Mouse (Mus musculus) hindbrain, embryonic 13.5 days (tissue): ENCODE results near the gene Gm39653. TPM values are rescaled to one million over a fixed set of nuclear protein-coding genes. Genes with fewer than 3 reads are reported as not detected.
A peak's percentile ranks its signal among the peaks of the same experiment; 100 is the strongest.
"Not testable (repeated sequence)": the region's sequence is repeated elsewhere in the genome, so short reads cannot be mapped to it uniquely, and the experiment has no call there.

Source experiments
- ATAC-seq: fragments of 200-750 bp; cut with Nextera tagmentation; 2 replicates; pipeline ENCODE4 v1.8.0; 2017; ENCODE audit warnings: moderate TSS enrichment; ENCODE audit not compliant: low FRiP score
- H3K27ac ChIP-seq: fragments of 300-500 bp; sonication (generic); 2 replicates; pipeline ENCODE4 v1.5.1; 2015; ENCODE audit warnings: inconsistent platforms, mild to moderate bottlenecking, moderate library complexity
- H3K27me3 ChIP-seq: fragments of 300-500 bp; sonication (generic); 2 replicates; pipeline ENCODE4 v1.6.1; 2015; ENCODE audit warnings: mild to moderate bottlenecking, inconsistent platforms
- H3K36me3 ChIP-seq: fragments of 300-500 bp; sonication (generic); 2 replicates; pipeline ENCODE4 v1.6.1; 2015; ENCODE audit warnings: mild to moderate bottlenecking, inconsistent platforms
- H3K4me1 ChIP-seq: fragments of 300-500 bp; sonication (generic); replicated peaks from 2 replicates; pipeline ENCODE4 v1.6.1; 2015; ENCODE audit warnings: inconsistent platforms
- H3K4me2 ChIP-seq: fragments of 300-500 bp; sonication (generic); 2 replicates; pipeline ENCODE4 v1.6.1; 2015; ENCODE audit warnings: inconsistent platforms, mild to moderate bottlenecking, moderate library complexity
- H3K4me3 ChIP-seq: fragments of 300-500 bp; sonication (generic); 2 replicates; pipeline ENCODE4 v1.5.1; 2015; ENCODE audit warnings: mild to moderate bottlenecking, inconsistent platforms
- H3K9ac ChIP-seq: fragments of 300-500 bp; sonication (generic); 2 replicates; pipeline ENCODE4 v1.6.1; 2015; ENCODE audit warnings: mild to moderate bottlenecking, inconsistent platforms
- H3K9me3 ChIP-seq: fragments of 300-500 bp; sonication (generic); 2 replicates; pipeline ENCODE4 v1.6.1; 2016; ENCODE audit warnings: inconsistent platforms
- WGBS: fragments of 180-500 bp; shearing (Covaris S2); methylation state at CpG from one replicate; pipeline ENCODE4 v1.1.7; 2015; 5-methylcytosine and 5-hydroxymethylcytosine counted together
- polyA plus RNA-seq: library from polyadenylated mRNA; unstranded; fragments of >200 nt; fragmentation: Nextera tagmentation; extraction: Ambion mirVana; gene quantifications from 2 replicates; pipeline ENCODE4 v1.2.1, GENCODE M21; 2015

Gm39653 gene
- polyA plus RNA-seq, 1 experiment from 2014 or later = not detected

- Histone ChIP-seq H3K4me1 (no peaks in the 10 kb centered on the region), H3K36me3 (no peaks in the 10 kb centered on the region), H3K9me3 (no peaks in the 10 kb centered on the region), H3K4me3 (no peak overlapping the region), H3K27ac (no peak overlapping the region), H3K4me2 (no peak overlapping the region), H3K27me3 (no peaks in the 10 kb centered on the region), H3K9ac (no peak overlapping the region)
- no peak for ATAC-seq
- WGBS = 59% methylated on average over 2 of the region's 2 CpGs
These were observed 12.4 kb downstream of the Gm39653 start for GRCm38 (mm10) chr1:63628211-63628610.

GRCm38 (mm10) chr1:63630390-63630789 is 14.6 kb downstream of the Gm39653 start:
- not testable (repeated sequence) for H3K4me3 ChIP-seq, H3K36me3 ChIP-seq, H3K4me2 ChIP-seq, H3K4me1 ChIP-seq, H3K27ac ChIP-seq, ATAC-seq, H3K27me3 ChIP-seq, H3K9me3 ChIP-seq, H3K9ac ChIP-seq

- Histone ChIP-seq H3K4me1 (no peaks in the 10 kb centered on the region), H3K27ac (no peak overlapping the region), H3K27me3 (no peaks in the 10 kb centered on the region), H3K4me3 (no peak overlapping the region), H3K4me2 (no peak overlapping the region), H3K9me3 (no peaks in the 10 kb centered on the region), H3K9ac (no peak overlapping the region), H3K36me3 (no peaks in the 10 kb centered on the region)
- ATAC-seq = no peak
- 84% methylated on average over 6 of the region's 6 CpGs for WGBS
These were observed 24.2 kb downstream of the Gm39653 start for GRCm38 (mm10) chr1:63639921-63640320.

- no peak overlapping the region for H3K4me2 ChIP-seq
- no peak overlapping the region for H3K27ac ChIP-seq
- no peaks in the 10 kb centered on the region for H3K36me3 ChIP-seq
- no peak for ATAC-seq
- H3K9ac ChIP-seq = no peak overlapping the region
- no peaks in the 10 kb centered on the region for H3K4me1 ChIP-seq
- H3K27me3 ChIP-seq = no peaks in the 10 kb centered on the region; the same call in 1 of the 2 replicates
- 15% methylated on average over 6 of the region's 6 CpGs for WGBS
- H3K9me3 ChIP-seq = no peaks in the 10 kb centered on the region
- no peak overlapping the region for H3K4me3 ChIP-seq
These were observed 42.2 kb downstream of the Gm39653 start for GRCm38 (mm10) chr1:63658016-63658415.

GRCm38 (mm10) chr1:63659591-63659990 is 43.8 kb downstream of the Gm39653 start:
- no peaks in the 10 kb centered on the region for H3K9me3 ChIP-seq
- no peak overlapping the region for H3K4me3 ChIP-seq
- no peak overlapping the region for H3K9ac ChIP-seq
- H3K27me3 ChIP-seq = peaks cover 3% of the 10 kb centered on the region; the same call in 1 of the 2 replicates
- no peaks in the 10 kb centered on the region for H3K4me1 ChIP-seq
- no peak for ATAC-seq
- WGBS = 3% methylated on average over 7 of the region's 7 CpGs
- H3K27ac ChIP-seq = no peak overlapping the region
- H3K4me2 ChIP-seq = no peak overlapping the region
- no peaks in the 10 kb centered on the region for H3K36me3 ChIP-seq

GRCm38 (mm10) chr1:63666089-63666488 is 50.3 kb downstream of the Gm39653 start:
- no peak for ATAC-seq
- Histone ChIP-seq H3K4me2 (no peak overlapping the region), H3K4me3 (no peak overlapping the region), H3K9me3 (no peaks in the 10 kb centered on the region), H3K36me3 (no peaks in the 10 kb centered on the region), H3K27ac (no peak overlapping the region), H3K4me1 (peaks cover 21% of the 10 kb centered on the region), H3K27me3 (0 out of 2 replicates have a peak, but pooled peaks cover 3% of the 10 kb centered on the region), H3K9ac (no peak overlapping the region)
- WGBS = 97% methylated on average over 2 of the region's 2 CpGs

GRCm38 (mm10) chr1:63667201-63667948 is 51.6 kb downstream of the Gm39653 start:
- ATAC-seq = 0 out of 2 replicates have a peak, but pooled peaks have one; percentile 50
- no peaks in the 10 kb centered on the region for H3K36me3 ChIP-seq
- H3K9me3 ChIP-seq = no peaks in the 10 kb centered on the region
- H3K4me1 ChIP-seq = peaks cover 21% of the 10 kb centered on the region
- WGBS = 42% methylated on average over 9 of the region's 9 CpGs
- H3K27ac ChIP-seq = no peak overlapping the region
- no peak overlapping the region for H3K9ac ChIP-seq
- H3K4me3 ChIP-seq = no peak overlapping the region
- H3K4me2 ChIP-seq = peak overlapping the region; percentile 37
- H3K27me3 ChIP-seq = 0 out of 2 replicates have a peak, but pooled peaks cover 3% of the 10 kb centered on the region

- Histone ChIP-seq H3K27ac (0 out of 2 replicates have a peak overlapping the region, but pooled peaks have one; percentile 31), H3K4me3 (0 out of 2 replicates have a peak overlapping the region, but pooled peaks have one; percentile 0)
- WGBS = 17% methylated on average over 13 of the region's 13 CpGs
These were observed 52.4 kb downstream of the Gm39653 start for GRCm38 (mm10) chr1:63667949-63668851.

GRCm38 (mm10) chr1:63668852-63669160 is 53.0 kb downstream of the Gm39653 start:
- ATAC-seq = peak; percentile 77
- Histone ChIP-seq H3K4me3 (0 out of 2 replicates have a peak overlapping the region, but pooled peaks have one; percentile 0), H3K4me2 (peak overlapping the region; percentile 37), H3K36me3 (no peaks in the 10 kb centered on the region), H3K27me3 (0 out of 2 replicates have a peak, but pooled peaks cover 3% of the 10 kb centered on the region), H3K4me1 (peaks cover 21% of the 10 kb centered on the region), H3K9ac (no peak overlapping the region; the same call in 1 of the 2 replicates), H3K27ac (no peak overlapping the region), H3K9me3 (no peaks in the 10 kb centered on the region)
- WGBS = 5% methylated on average over 3 of the region's 3 CpGs

More at GRCm38 (mm10) chr1:63667949-63668851, 52.4 kb downstream of the Gm39653 start:
- peak overlapping the region; percentile 37 for H3K4me2 ChIP-seq
- no peaks in the 10 kb centered on the region for H3K9me3 ChIP-seq
- 0 out of 2 replicates have a peak, but pooled peaks cover 3% of the 10 kb centered on the region for H3K27me3 ChIP-seq
- H3K36me3 ChIP-seq = no peaks in the 10 kb centered on the region
- peaks cover 21% of the 10 kb centered on the region for H3K4me1 ChIP-seq
- peak; percentile 64 for ATAC-seq
- no peak overlapping the region; the same call in none of the 2 replicates for H3K9ac ChIP-seq

Other genes with a start within 250 kb of the Gm39653 start
- gene Adam23, start 170.1 kb upstream of the Gm39653 start, polyA plus RNA-seq = 12.0 and 13.3 TPM in 2 replicates
- gene Dytn, start 71.0 kb downstream of the Gm39653 start, polyA plus RNA-seq = 0.12 and 0.18 TPM in 2 replicates
- gene Mdh1b, start 114.3 kb downstream of the Gm39653 start, polyA plus RNA-seq = 0.48 and 0.87 TPM in 2 replicates
- 38.5 and 38.6 TPM in 2 replicates for gene Fastkd2, start 114.6 kb downstream of the Gm39653 start, polyA plus RNA-seq
- 0.27 and 0.39 TPM in 2 replicates for gene 4933402D24Rik, start 153.3 kb downstream of the Gm39653 start, polyA plus RNA-seq